Mouse (Mus musculus): ENCODE data around the gene Bri3. TPM values are rescaled to one million over a fixed set of nuclear protein-coding genes. Genes with fewer than 3 reads are reported as not detected.

The Bri3 gene
- polyA plus RNA-seq, 1 experiment from 2014 or later: 125 TPM

GRCm38 (mm10) chr5:144223899-144224816 lies 20.1 kb upstream of the Bri3 start:
- Histone ChIP-seq H3K4me1 (ENCODE audit: control insufficient read depth, insufficient read depth, low read length) (peaks cover 5% of the 10 kb centered on the region; the same call in 1 of the 2 replicates), H3K9me3 (ENCODE audit: control insufficient read depth, low read length) (no peaks in the 10 kb centered on the region), H3K36me3 (ENCODE audit: control insufficient read depth, insufficient read depth, low read length) (no peaks in the 10 kb centered on the region), H3K4me2 (ENCODE audit: low read length) (peak overlapping the region; percentile 63), H3K4me3 (replicated peaks; ENCODE audit: low read depth, low read length) (peak overlapping the region; percentile 79), H3K27ac (replicated peaks; ENCODE audit: low read depth, low read length) (peak overlapping the region; percentile 83), H3K27me3 (ENCODE audit: control insufficient read depth, insufficient read depth, low read length) (no peaks in the 10 kb centered on the region), H3K9ac (replicated peaks; ENCODE audit: low read length) (peak overlapping the region; percentile 73)
- no peak for DNase-seq
- 25% methylated on average over 18 of the region's 18 CpGs for WGBS
- ATAC-seq (ENCODE audit: low FRiP score, low TSS enrichment): peak; percentile 16; the same call in 1 of the 2 replicates

GRCm38 (mm10) chr5:144226220-144226619 lies 18.0 kb upstream of the Bri3 start:
- no peaks in the 10 kb centered on the region for H3K9me3 ChIP-seq (ENCODE audit: control insufficient read depth, low read length)
- no peak overlapping the region for H3K27ac ChIP-seq (replicated peaks; ENCODE audit: low read depth, low read length)
- peaks cover 5% of the 10 kb centered on the region; the same call in 1 of the 2 replicates for H3K4me1 ChIP-seq (ENCODE audit: control insufficient read depth, insufficient read depth, low read length)
- no peak overlapping the region for H3K4me2 ChIP-seq (ENCODE audit: low read length)
- DNase-seq: no peak
- WGBS: 43% methylated on average over 11 of the region's 11 CpGs
- no peak overlapping the region for H3K4me3 ChIP-seq (replicated peaks; ENCODE audit: low read depth, low read length)
- no peaks in the 10 kb centered on the region for H3K27me3 ChIP-seq (ENCODE audit: control insufficient read depth, insufficient read depth, low read length)
- H3K36me3 ChIP-seq (ENCODE audit: control insufficient read depth, insufficient read depth, low read length): no peaks in the 10 kb centered on the region
- ATAC-seq (ENCODE audit: low FRiP score, low TSS enrichment): no peak
- no peak overlapping the region for H3K9ac ChIP-seq (replicated peaks; ENCODE audit: low read length)

- H3K9ac ChIP-seq (replicated peaks; ENCODE audit: low read length): no peak overlapping the region
- H3K4me2 ChIP-seq (ENCODE audit: low read length): no peak overlapping the region
- H3K4me3 ChIP-seq (replicated peaks; ENCODE audit: low read depth, low read length): no peak overlapping the region
- H3K36me3 ChIP-seq (ENCODE audit: control insufficient read depth, insufficient read depth, low read length): no peaks in the 10 kb centered on the region
- no peak overlapping the region for H3K27ac ChIP-seq (replicated peaks; ENCODE audit: low read depth, low read length)
- 89% methylated on average over 7 of the region's 7 CpGs for WGBS
- ATAC-seq (ENCODE audit: low FRiP score, low TSS enrichment): no peak
- no peaks in the 10 kb centered on the region for H3K4me1 ChIP-seq (ENCODE audit: control insufficient read depth, insufficient read depth, low read length)
- DNase-seq: no peak
- no peaks in the 10 kb centered on the region for H3K9me3 ChIP-seq (ENCODE audit: control insufficient read depth, low read length)
- H3K27me3 ChIP-seq (ENCODE audit: control insufficient read depth, insufficient read depth, low read length): no peaks in the 10 kb centered on the region
Observed at GRCm38 (mm10) chr5:144230216-144230615, 14.0 kb upstream of the Bri3 start.

GRCm38 (mm10) chr5:144231410-144231809 lies 12.8 kb upstream of the Bri3 start:
- DNase-seq (no peak), ATAC-seq (ENCODE audit: low FRiP score, low TSS enrichment) (no peak)
- Histone ChIP-seq H3K27ac (replicated peaks; ENCODE audit: low read depth, low read length) (no peak overlapping the region), H3K27me3 (ENCODE audit: control insufficient read depth, insufficient read depth, low read length) (no peaks in the 10 kb centered on the region), H3K9ac (replicated peaks; ENCODE audit: low read length) (no peak overlapping the region), H3K4me2 (ENCODE audit: low read length) (no peak overlapping the region), H3K36me3 (ENCODE audit: control insufficient read depth, insufficient read depth, low read length) (no peaks in the 10 kb centered on the region), H3K4me3 (replicated peaks; ENCODE audit: low read depth, low read length) (no peak overlapping the region), H3K9me3 (ENCODE audit: control insufficient read depth, low read length) (no peaks in the 10 kb centered on the region), H3K4me1 (ENCODE audit: control insufficient read depth, insufficient read depth, low read length) (no peaks in the 10 kb centered on the region)
- 79% methylated on average over 1 of the region's 1 CpGs for WGBS

GRCm38 (mm10) chr5:144232531-144232930 lies 11.7 kb upstream of the Bri3 start:
- Histone ChIP-seq H3K27ac (replicated peaks; ENCODE audit: low read depth, low read length) (no peak overlapping the region), H3K36me3 (ENCODE audit: control insufficient read depth, insufficient read depth, low read length) (no peaks in the 10 kb centered on the region), H3K4me1 (ENCODE audit: control insufficient read depth, insufficient read depth, low read length) (no peaks in the 10 kb centered on the region), H3K9ac (replicated peaks; ENCODE audit: low read length) (no peak overlapping the region), H3K27me3 (ENCODE audit: control insufficient read depth, insufficient read depth, low read length) (no peaks in the 10 kb centered on the region), H3K4me3 (replicated peaks; ENCODE audit: low read depth, low read length) (no peak overlapping the region), H3K4me2 (ENCODE audit: low read length) (no peak overlapping the region), H3K9me3 (ENCODE audit: control insufficient read depth, low read length) (no peaks in the 10 kb centered on the region)
- DNase-seq (no peak), ATAC-seq (ENCODE audit: low FRiP score, low TSS enrichment) (no peak)
- WGBS: 84% methylated on average over 5 of the region's 5 CpGs

GRCm38 (mm10) chr5:144234222-144234621 lies 10.0 kb upstream of the Bri3 start:
- Histone ChIP-seq H3K36me3 (ENCODE audit: control insufficient read depth, insufficient read depth, low read length) (no peaks in the 10 kb centered on the region), H3K4me3 (replicated peaks; ENCODE audit: low read depth, low read length) (no peak overlapping the region), H3K9me3 (ENCODE audit: control insufficient read depth, low read length) (no peaks in the 10 kb centered on the region), H3K4me2 (ENCODE audit: low read length) (no peak overlapping the region), H3K4me1 (ENCODE audit: control insufficient read depth, insufficient read depth, low read length) (no peaks in the 10 kb centered on the region), H3K27ac (replicated peaks; ENCODE audit: low read depth, low read length) (no peak overlapping the region), H3K27me3 (ENCODE audit: control insufficient read depth, insufficient read depth, low read length) (no peaks in the 10 kb centered on the region), H3K9ac (replicated peaks; ENCODE audit: low read length) (no peak overlapping the region)
- ATAC-seq (ENCODE audit: low FRiP score, low TSS enrichment) (no peak), DNase-seq (no peak)
- WGBS: 79% methylated on average over 6 of the region's 6 CpGs

GRCm38 (mm10) chr5:144234714-144235113 lies 9.5 kb upstream of the Bri3 start:
- Histone ChIP-seq H3K4me1 (ENCODE audit: control insufficient read depth, insufficient read depth, low read length) (no peaks in the 10 kb centered on the region), H3K27me3 (ENCODE audit: control insufficient read depth, insufficient read depth, low read length) (no peaks in the 10 kb centered on the region), H3K9ac (replicated peaks; ENCODE audit: low read length) (no peak overlapping the region), H3K9me3 (ENCODE audit: control insufficient read depth, low read length) (no peaks in the 10 kb centered on the region), H3K27ac (replicated peaks; ENCODE audit: low read depth, low read length) (no peak overlapping the region), H3K36me3 (ENCODE audit: control insufficient read depth, insufficient read depth, low read length) (no peaks in the 10 kb centered on the region), H3K4me3 (replicated peaks; ENCODE audit: low read depth, low read length) (no peak overlapping the region), H3K4me2 (ENCODE audit: low read length) (no peak overlapping the region)
- ATAC-seq (ENCODE audit: low FRiP score, low TSS enrichment): no peak
- WGBS: 87% methylated on average over 7 of the region's 7 CpGs
- DNase-seq: no peak

GRCm38 (mm10) chr5:144238969-144239368 lies 5.3 kb upstream of the Bri3 start:
- ATAC-seq (ENCODE audit: low FRiP score, low TSS enrichment) (no peak), DNase-seq (no peak)
- Histone ChIP-seq H3K9ac (replicated peaks; ENCODE audit: low read length) (no peak overlapping the region), H3K27me3 (ENCODE audit: control insufficient read depth, insufficient read depth, low read length) (no peaks in the 10 kb centered on the region), H3K4me3 (replicated peaks; ENCODE audit: low read depth, low read length) (no peak overlapping the region), H3K36me3 (ENCODE audit: control insufficient read depth, insufficient read depth, low read length) (no peaks in the 10 kb centered on the region), H3K9me3 (ENCODE audit: control insufficient read depth, low read length) (no peaks in the 10 kb centered on the region), H3K27ac (replicated peaks; ENCODE audit: low read depth, low read length) (no peak overlapping the region), H3K4me1 (ENCODE audit: control insufficient read depth, insufficient read depth, low read length) (no peaks in the 10 kb centered on the region), H3K4me2 (ENCODE audit: low read length) (no peak overlapping the region)
- 83% methylated on average over 1 of the region's 1 CpGs for WGBS

GRCm38 (mm10) chr5:144245592-144245991 lies 1.4 kb downstream of the Bri3 start:
- H3K27me3 ChIP-seq (ENCODE audit: control insufficient read depth, insufficient read depth, low read length): no peaks in the 10 kb centered on the region
- H3K4me2 ChIP-seq (ENCODE audit: low read length): no peak overlapping the region
- H3K36me3 ChIP-seq (ENCODE audit: control insufficient read depth, insufficient read depth, low read length): no peaks in the 10 kb centered on the region
- H3K9me3 ChIP-seq (ENCODE audit: control insufficient read depth, low read length): no peaks in the 10 kb centered on the region
- ATAC-seq (ENCODE audit: low FRiP score, low TSS enrichment) (no peak), DNase-seq (no peak)
- no peak overlapping the region for H3K9ac ChIP-seq (replicated peaks; ENCODE audit: low read length)
- H3K4me1 ChIP-seq (ENCODE audit: control insufficient read depth, insufficient read depth, low read length): no peaks in the 10 kb centered on the region
- H3K4me3 ChIP-seq (replicated peaks; ENCODE audit: low read depth, low read length): no peak overlapping the region
- 65% methylated on average over 2 of the region's 2 CpGs for WGBS
- H3K27ac ChIP-seq (replicated peaks; ENCODE audit: low read depth, low read length): no peak overlapping the region
